Mouse (Mus musculus) heart, embryonic 10.5 days (tissue): ENCODE data around the gene Alk. TPM values are rescaled to one million over a fixed set of nuclear protein-coding genes. Genes with fewer than 3 reads are reported as not detected.
A peak's percentile ranks its signal among the peaks of the same experiment; 100 is the strongest.

Experiments used
- DNase-seq: peaks from one replicate; pipeline ENCODE4 v3.0.0-alpha.2; 2017; ENCODE audit warnings: low spot score
- H3K27ac ChIP-seq: fragments of 300-500 bp; sonication (generic); 2 replicates; pipeline ENCODE4 v1.5.1; 2016; ENCODE audit warnings: mild to moderate bottlenecking
- H3K27me3 ChIP-seq: fragments of 300-500 bp; sonication (generic); 2 replicates; pipeline ENCODE4 v1.6.1; 2016; ENCODE audit warnings: mild to moderate bottlenecking; ENCODE audit not compliant: poor library complexity, insufficient read depth, severe bottlenecking
- H3K36me3 ChIP-seq: fragments of 300-500 bp; sonication (generic); 2 replicates; pipeline ENCODE4 v1.6.1; 2016; ENCODE audit warnings: mild to moderate bottlenecking, moderate library complexity
- H3K4me1 ChIP-seq: fragments of 300-500 bp; sonication (generic); 2 replicates; pipeline ENCODE4 v1.6.1; 2016; ENCODE audit warnings: mild to moderate bottlenecking
- H3K4me3 ChIP-seq: fragments of 300-500 bp; sonication (generic); 2 replicates; pipeline ENCODE4 v1.5.1; 2016; ENCODE audit warnings: mild to moderate bottlenecking, moderate library complexity
- H3K9me3 ChIP-seq: fragments of 300-500 bp; sonication (generic); 2 replicates; pipeline ENCODE4 v1.6.1; 2016; ENCODE audit warnings: mild to moderate bottlenecking, moderate library complexity
- WGBS: fragments of 180-500 bp; shearing (Covaris S2); methylation state at CpG from one replicate; pipeline ENCODE4 v1.1.7; 2016; 5-methylcytosine and 5-hydroxymethylcytosine counted together
- polyA plus RNA-seq: library from polyadenylated mRNA; unstranded; fragments of >200 nt; fragmentation: Nextera tagmentation; extraction: Ambion mirVana; gene quantifications from 2 replicates; pipeline ENCODE4 v1.2.1, GENCODE M21; 2016

Gene Alk
- polyA plus RNA-seq, 1 experiment from 2014 or later, result 0.78 TPM

DNA sequence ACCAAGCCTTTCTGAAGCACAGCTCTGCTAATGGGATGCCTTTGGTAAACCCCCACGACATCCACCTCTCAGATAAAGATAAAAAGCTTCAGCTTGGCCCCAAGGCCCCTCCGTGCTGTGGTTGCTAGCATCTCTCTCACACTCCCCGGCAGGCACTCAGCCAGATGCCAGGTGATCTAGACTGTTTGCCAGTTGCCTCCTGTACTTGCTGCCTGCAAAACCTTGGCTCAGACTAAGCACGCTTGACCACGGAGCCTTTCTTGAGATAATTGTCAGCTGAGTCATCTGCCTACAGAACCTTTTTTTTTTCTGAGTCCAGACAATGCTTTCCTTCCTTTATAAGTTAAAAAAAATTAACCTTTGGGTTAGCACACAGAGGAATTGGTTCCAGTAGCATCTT is 486.1 kb downstream of the Alk start:
- WGBS, result 36% methylated on average over 5 of the region's 5 CpGs
- Histone ChIP-seq H3K4me1 (no peaks in the 10 kb centered on the region), H3K4me3 (no peak overlapping the region), H3K9me3 (no peaks in the 10 kb centered on the region), H3K36me3 (no peaks in the 10 kb centered on the region), H3K27me3 (peaks cover 3% of the 10 kb centered on the region; the same call in 1 of the 2 replicates), H3K27ac (no peak overlapping the region)
- no peak for DNase-seq

DNA sequence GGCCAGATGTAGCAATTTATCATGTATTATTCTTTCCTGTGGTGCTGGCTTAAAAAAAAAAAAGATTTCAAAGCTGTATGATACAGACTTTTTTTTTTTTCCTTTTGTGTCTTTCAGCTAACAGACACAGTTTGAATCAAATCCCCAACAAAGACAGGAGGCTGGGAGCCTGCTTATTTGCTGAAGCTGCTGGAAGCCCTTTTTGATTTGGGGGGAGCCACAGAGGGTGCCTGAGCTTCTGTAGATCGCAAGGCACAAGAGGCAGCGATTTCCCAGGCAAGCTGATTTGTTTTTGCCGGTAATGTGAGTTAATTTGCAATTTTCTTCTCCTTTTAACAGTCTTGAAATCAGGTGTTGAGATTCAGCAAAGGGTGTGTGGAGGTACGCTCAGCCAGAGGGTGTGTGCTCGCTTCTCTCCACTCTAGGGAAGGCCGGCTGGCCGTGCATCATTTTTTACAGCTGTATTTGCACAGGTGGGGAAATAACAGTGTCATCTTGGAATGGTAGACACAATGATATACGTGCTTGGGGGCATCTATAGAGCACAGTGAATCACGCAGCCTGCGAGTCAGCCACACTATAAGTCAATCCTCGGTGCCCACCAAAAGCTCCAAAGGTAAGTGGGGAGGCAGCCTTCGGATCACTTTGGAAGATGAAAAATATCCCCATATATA is 489.0 kb downstream of the Alk start:
- DNase-seq, result no peak
- no peaks in the 10 kb centered on the region for H3K36me3 ChIP-seq
- 56% methylated on average over 12 of the region's 12 CpGs for WGBS
- no peak overlapping the region for H3K4me3 ChIP-seq
- no peak overlapping the region for H3K27ac ChIP-seq
- H3K27me3 ChIP-seq, result peaks cover 3% of the 10 kb centered on the region; the same call in 1 of the 2 replicates
- H3K9me3 ChIP-seq, result no peaks in the 10 kb centered on the region
- no peaks in the 10 kb centered on the region for H3K4me1 ChIP-seq

DNA sequence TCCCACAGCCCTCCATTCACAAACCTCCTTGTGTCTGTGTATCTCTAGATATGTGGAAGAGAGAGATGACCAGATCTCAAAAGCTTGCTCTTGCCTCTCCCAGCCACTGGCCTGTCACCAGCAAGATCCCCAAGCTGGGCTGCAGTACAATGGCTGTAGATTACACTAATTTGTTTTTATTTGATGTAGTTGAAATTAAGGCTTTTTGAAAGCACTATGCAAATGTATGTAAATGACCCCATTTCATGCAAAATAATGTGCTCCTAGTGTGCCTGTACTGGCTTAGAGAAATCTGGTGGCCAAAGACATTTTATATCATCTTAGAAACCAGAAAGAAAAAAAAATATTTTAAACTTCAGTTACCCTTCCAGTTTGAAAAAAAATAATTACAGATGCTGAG is 492.4 kb downstream of the Alk start:
- Histone ChIP-seq H3K27me3 (peaks cover 3% of the 10 kb centered on the region; the same call in 1 of the 2 replicates), H3K9me3 (no peaks in the 10 kb centered on the region), H3K4me1 (no peaks in the 10 kb centered on the region), H3K4me3 (no peak overlapping the region), H3K27ac (no peak overlapping the region), H3K36me3 (no peaks in the 10 kb centered on the region)
- no peak for DNase-seq

DNA sequence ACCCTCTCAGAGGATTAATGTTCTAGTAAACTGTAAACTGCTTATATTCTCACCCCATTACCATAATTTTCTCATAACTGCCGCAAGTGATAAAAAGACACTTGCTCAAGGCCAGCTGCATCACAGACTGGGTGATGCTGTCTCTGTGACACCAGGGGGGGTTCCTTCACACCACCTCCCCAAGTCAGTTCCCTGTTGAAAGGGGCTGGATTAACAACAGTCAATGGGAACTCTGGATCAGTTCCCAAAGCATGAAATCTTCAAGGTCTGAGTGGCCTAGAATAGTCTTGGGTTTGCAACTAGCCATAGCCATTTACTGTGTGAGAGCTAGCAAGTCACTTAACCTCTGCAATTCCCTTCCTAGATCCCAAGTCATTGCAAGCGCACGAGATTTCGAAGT is 492.9 kb downstream of the Alk start:
- no peak for DNase-seq
- WGBS, result 86% methylated on average over 4 of the region's 4 CpGs

DNA sequence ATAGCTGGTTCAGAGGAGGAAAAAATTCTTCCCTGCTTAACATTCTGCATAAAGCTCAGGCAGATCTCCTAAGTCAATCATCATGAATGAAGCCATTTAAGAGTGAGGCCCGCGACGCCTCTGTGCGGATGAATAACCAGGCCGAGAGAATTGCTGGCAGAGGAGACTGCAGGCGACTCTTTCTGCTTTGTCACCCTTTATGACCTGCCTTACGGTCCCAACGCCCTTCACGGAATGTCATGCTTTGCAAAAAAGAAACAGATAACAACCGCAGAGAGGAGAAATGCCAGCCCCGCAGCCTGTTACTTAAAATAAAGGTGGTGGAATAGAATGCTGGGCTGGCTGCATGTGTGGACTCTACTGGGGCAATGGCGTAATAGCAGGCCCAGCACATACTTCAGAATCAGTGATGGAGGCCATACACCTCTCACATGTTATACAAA is 517.1 kb downstream of the Alk start:
- peak overlapping the region; percentile 53; the same call in 1 of the 2 replicates for H3K27ac ChIP-seq
- no peaks in the 10 kb centered on the region for H3K27me3 ChIP-seq
- 52% methylated on average over 12 of the region's 12 CpGs for WGBS
- DNase-seq, result no peak
- no peaks in the 10 kb centered on the region for H3K36me3 ChIP-seq
- H3K4me3 ChIP-seq, result no peak overlapping the region
- no peaks in the 10 kb centered on the region for H3K9me3 ChIP-seq
- peaks cover 16% of the 10 kb centered on the region for H3K4me1 ChIP-seq

More for the DNA sequence above, 492.9 kb downstream of the Alk start:
- H3K36me3 ChIP-seq, result no peaks in the 10 kb centered on the region
- H3K4me3 ChIP-seq, result no peak overlapping the region
- no peaks in the 10 kb centered on the region for H3K9me3 ChIP-seq
- H3K4me1 ChIP-seq, result no peaks in the 10 kb centered on the region
- H3K27me3 ChIP-seq, result peaks cover 3% of the 10 kb centered on the region; the same call in 1 of the 2 replicates
- no peak overlapping the region for H3K27ac ChIP-seq

DNA sequence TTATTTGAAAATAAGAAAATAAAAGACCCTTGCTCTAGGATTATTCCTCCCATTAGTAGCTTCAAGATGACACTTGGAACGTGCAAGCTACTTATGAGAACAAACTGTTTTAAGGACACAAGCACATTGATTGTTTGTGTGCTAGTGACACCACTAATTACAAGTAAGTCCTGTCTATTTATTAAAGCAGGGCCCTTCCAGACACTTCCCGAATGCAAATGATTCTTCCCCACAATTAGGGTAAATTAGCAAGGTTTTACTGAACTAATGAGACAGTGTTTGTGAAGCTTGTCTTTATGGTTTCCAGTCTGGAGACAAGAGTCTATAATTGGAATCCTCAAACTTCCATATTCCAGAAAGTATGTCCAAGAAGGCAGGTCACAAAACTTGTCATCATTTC is 523.0 kb downstream of the Alk start:
- no peak for DNase-seq
- H3K4me1 ChIP-seq, result peaks cover 11% of the 10 kb centered on the region
- H3K36me3 ChIP-seq, result no peaks in the 10 kb centered on the region

DNA sequence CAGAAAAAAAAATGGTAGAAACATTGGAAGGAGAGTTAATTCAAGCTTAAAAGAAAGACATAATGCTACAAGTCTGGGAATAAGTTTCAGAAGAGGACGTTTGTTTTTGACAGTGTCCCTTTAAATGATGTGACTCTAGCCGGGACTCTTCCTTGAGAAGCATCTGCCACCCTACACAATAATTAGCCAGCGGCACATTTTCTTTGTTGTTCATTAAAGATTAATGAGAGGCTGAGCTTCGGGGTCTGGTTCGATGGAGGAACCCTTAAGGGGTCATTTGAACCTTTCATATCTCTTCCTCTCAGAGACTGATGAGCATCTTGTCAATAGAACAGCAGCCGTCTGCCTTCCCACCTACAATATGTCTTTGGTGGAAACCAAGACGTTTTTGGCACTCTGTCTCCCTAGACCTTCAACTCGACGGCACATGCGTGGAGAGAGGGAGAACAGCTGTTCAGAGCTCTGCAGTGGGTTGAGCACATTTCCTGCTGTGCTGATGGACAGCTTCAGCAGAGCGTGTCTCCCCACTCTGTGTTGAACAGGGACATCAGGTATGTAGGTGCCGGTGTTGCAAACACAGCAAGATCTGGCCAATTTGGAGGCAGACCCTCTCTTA is 528.0 kb downstream of the Alk start:
- Histone ChIP-seq H3K27me3 (no peaks in the 10 kb centered on the region), H3K27ac (no peak overlapping the region), H3K36me3 (no peaks in the 10 kb centered on the region), H3K4me1 (peaks cover 12% of the 10 kb centered on the region), H3K9me3 (no peaks in the 10 kb centered on the region), H3K4me3 (no peak overlapping the region)
- 31% methylated on average over 12 of the region's 12 CpGs for WGBS
- DNase-seq, result no peak

More for the DNA sequence above, 523.0 kb downstream of the Alk start:
- Histone ChIP-seq H3K4me3 (no peak overlapping the region), H3K9me3 (no peaks in the 10 kb centered on the region), H3K27me3 (no peaks in the 10 kb centered on the region), H3K27ac (no peak overlapping the region)
- WGBS, result 79% methylated on average over 2 of the region's 2 CpGs

DNA sequence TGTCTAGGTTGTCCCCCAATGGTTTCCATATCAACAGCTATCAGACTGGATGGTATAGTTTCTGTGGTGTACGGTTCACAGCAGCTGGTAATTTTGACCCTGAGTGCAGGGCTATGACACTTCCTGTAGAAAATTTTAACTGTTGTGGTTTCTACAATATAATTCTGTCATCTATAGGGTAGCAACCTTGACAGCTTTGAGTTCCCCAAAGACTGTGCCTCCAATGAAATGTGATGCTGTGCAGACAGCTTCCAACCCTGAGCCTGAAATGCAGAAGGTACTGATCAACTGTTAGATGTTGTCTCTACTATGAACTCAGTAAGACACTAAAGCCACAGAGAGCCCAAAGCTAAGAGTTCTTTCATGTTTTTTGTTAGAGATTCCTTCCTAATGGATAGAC is 532.6 kb downstream of the Alk start:
- no peak for DNase-seq
- WGBS, result 70% methylated on average over 1 of the region's 1 CpGs

DNA sequence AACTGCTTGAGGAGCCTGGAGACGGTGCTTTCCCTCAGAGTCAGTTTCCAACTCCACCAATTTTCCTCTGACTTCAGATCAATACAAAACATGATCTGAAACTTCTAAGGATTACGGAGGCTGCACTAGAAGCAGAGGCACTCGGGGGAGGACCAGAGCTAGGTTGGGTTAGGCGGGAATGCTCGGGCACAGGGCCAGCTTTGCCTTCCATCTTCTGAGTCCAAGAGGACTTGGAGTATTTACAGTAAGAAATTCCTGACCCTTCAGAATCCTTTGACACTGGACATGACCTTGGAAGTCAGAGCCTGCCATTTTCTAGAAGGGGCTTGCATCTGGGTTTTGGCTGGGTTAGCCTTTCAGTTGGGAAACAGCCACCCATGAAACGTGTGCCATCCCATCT is 536.3 kb downstream of the Alk start:
- H3K4me1 ChIP-seq, result no peaks in the 10 kb centered on the region
- H3K9me3 ChIP-seq, result no peaks in the 10 kb centered on the region
- H3K27me3 ChIP-seq, result no peaks in the 10 kb centered on the region
- DNase-seq, result no peak
- WGBS, result 82% methylated on average over 6 of the region's 6 CpGs
- no peak overlapping the region for H3K4me3 ChIP-seq
- no peak overlapping the region for H3K27ac ChIP-seq
- H3K36me3 ChIP-seq, result no peaks in the 10 kb centered on the region

More for the DNA sequence above, 532.6 kb downstream of the Alk start:
- Histone ChIP-seq H3K4me1 (peaks cover 6% of the 10 kb centered on the region), H3K4me3 (no peak overlapping the region), H3K27me3 (no peaks in the 10 kb centered on the region), H3K9me3 (no peaks in the 10 kb centered on the region), H3K27ac (no peak overlapping the region), H3K36me3 (no peaks in the 10 kb centered on the region)

DNA sequence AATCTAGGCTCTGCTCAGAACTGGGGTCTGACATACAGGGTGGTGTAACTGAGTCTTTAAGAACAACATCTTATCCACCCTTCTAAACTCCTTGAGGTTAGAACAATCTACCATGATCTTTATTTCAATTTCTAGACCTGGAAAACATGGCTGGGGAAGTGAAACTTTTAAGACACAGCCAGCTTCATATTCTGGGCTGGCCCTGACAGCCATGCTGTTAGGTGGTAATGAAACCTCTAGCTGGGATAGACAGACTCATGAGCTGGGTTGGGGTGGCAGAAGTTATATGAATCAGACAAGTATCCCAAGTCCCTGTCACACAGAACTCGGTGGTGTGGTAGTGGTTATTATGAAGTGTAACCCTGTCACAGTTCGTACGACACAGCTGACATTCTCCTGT is 541.4 kb downstream of the Alk start:
- Histone ChIP-seq H3K27me3 (no peaks in the 10 kb centered on the region), H3K4me1 (no peaks in the 10 kb centered on the region), H3K9me3 (no peaks in the 10 kb centered on the region), H3K4me3 (no peak overlapping the region), H3K27ac (no peak overlapping the region), H3K36me3 (no peaks in the 10 kb centered on the region)
- WGBS, result 84% methylated on average over 3 of the region's 3 CpGs
- no peak for DNase-seq

DNA sequence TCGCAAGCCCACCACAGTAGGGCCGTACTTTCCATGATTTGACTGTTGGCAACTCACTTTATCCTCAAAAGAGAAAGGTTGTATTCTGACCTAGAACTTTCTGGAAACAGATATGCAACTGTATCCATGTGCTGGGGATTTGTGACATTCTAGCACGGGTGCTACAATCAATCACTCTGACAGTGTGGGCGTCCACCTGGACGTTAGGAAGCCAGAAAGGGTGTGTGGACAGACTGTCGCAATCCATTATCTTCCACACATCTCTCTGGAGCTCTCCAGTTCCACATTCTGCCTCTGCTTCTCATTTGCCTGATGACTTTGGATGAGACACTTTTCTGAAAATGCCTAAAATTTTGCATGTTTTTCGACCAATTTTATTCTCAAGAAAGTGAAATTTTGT is 545.1 kb downstream of the Alk start:
- no peaks in the 10 kb centered on the region for H3K36me3 ChIP-seq
- H3K4me3 ChIP-seq, result no peak overlapping the region
- H3K4me1 ChIP-seq, result no peaks in the 10 kb centered on the region
- DNase-seq, result no peak
- no peak overlapping the region for H3K27ac ChIP-seq
- no peaks in the 10 kb centered on the region for H3K9me3 ChIP-seq
- 66% methylated on average over 7 of the region's 7 CpGs for WGBS
- no peaks in the 10 kb centered on the region for H3K27me3 ChIP-seq

DNA sequence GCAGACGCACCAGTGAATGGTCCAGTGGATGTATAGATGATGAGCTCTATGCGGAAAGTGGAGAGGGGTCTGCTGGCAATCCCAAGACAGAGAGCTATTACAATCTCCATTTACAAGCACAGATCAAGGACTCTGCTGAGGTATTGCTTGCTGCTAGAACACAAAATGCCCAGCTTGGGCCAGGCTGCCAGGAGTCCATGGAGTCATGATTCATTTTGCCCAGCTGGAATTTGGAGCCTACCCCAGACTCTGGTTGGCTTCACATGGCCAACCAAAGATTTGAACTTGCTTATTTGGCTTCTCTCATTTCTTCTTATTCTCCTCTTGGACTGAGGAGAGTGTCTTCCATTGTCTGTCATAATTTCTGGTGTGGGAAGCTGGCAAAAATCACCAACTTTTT is 558.8 kb downstream of the Alk start:
- WGBS, result 92% methylated on average over 2 of the region's 2 CpGs
- no peak for DNase-seq
- no peaks in the 10 kb centered on the region for H3K9me3 ChIP-seq
- no peaks in the 10 kb centered on the region for H3K36me3 ChIP-seq
- no peaks in the 10 kb centered on the region for H3K27me3 ChIP-seq
- H3K4me1 ChIP-seq, result no peaks in the 10 kb centered on the region
- no peak overlapping the region for H3K27ac ChIP-seq
- no peak overlapping the region for H3K4me3 ChIP-seq

DNA sequence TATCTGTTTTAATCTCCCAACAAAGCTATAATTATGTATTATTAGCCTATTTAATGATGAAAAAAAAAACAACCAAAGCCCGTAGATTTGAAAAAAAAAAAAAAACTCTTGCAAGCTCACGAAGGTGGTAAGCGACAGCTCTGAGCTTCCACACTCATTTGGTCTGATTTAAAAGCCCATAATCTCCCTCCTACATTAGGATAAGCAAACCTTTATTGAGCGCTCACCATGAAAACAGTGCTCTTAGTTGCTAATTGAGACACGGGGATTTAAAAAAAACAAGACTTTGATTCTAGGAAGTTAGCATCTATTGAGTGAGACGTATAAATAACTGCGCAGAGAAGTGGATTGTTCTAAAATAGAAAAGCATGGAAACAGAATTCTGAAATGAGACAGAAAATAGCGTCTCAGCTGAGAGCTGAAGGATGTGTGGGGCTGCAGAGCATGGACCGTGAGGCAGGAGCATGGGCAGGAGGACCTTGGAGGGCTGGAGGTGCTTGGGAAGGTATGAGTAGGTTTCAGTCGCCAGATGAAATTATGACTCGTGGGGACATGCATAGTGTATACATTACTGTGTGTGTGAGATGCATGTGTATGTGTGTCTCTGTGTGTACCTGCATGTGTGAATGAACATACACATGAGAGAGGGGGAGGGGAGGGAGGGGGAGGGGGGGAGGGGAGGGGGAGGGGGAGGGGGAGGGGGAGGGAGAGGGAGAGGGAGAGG is 560.6 kb downstream of the Alk start:
- Histone ChIP-seq H3K27ac (no peak overlapping the region), H3K36me3 (no peaks in the 10 kb centered on the region), H3K27me3 (no peaks in the 10 kb centered on the region), H3K9me3 (no peaks in the 10 kb centered on the region), H3K4me1 (no peaks in the 10 kb centered on the region), H3K4me3 (no peak overlapping the region)
- 81% methylated on average over 11 of the region's 11 CpGs for WGBS
- DNase-seq, result no peak
